Mouse (Mus musculus): ENCODE data around the gene Rcor2. TPM values are rescaled to one million over a fixed set of nuclear protein-coding genes. Genes with fewer than 3 reads are reported as not detected.

The Rcor2 gene
- 10 to 100 TPM; 12.9 to 26.0 TPM for total RNA-seq (2021)

DNA sequence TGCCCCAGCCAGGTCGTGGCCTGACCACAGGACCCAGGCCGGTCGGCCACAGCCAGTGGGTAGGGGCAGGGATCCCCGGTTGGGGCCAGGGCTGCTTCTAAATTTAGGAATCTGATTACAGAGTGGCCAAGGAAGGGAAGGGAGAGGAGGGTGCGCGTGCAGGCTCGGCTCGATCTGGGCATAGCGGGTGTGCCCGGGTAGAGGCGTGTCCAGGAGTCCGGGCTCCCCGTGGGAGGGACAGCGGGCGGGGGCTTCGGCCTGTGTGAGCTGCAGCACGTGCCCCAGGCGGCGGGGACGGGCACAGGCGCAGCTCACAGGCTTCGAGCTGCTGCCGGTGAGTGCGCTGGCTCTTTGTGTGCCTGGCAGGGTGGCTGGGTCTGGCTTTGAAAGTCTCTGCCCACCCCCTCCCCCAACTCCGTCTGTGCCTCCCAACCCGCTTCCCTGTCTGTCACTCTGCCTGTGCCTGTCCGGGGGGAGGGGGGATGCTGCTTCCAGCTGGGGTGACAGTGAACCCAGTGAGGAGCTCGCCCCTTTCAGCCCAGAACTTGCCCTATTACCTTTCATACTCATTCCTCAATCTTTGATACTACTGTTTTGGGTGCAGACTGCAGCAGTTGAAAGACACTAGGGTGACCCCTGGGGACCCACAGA lies at the start of gene Rcor2:
TSS of gene Rcor2 (plus strand) at position 235 of the 651 bp plus-strand sequence.
- intact Hi-C loops (cut with DNase I), result loop anchor here (2.0 kb wide), 1 partner anchor 152 kb away; no protein-coding TSS in a partner anchor
- peak; percentile 88 to 93 for DNase-seq

GRCm38 (mm10) chr19:7217926-7218267 lies 49.2 kb upstream of the Rcor2 start:
- intact Hi-C loops (cut with DNase I), result no loop called here
- no peak for DNase-seq

DNA sequence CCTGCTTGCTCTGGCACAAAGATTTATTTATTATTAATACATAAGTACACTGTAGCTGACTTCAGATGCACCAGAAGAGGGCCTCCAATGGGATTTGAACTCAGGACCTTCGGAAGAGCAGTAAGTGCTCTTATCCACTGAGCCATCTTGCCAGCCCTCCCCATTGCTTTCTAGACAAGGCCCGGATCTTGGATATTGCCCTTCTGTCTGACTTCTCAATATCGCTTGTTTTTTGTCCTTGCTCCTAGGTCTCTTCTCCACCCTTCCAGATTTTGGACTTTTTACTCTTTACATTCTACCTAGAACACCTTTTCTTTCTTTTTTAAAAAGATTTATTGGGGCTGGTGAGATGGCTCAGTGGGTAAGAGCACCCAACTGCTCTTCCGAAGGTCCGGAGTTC lies 48.4 kb upstream of the Rcor2 start:
- intact Hi-C loops (cut with DNase I), result no loop called here
- DNase-seq, result no peak

GRCm38 (mm10) chr19:7222196-7222595 lies 44.9 kb upstream of the Rcor2 start:
- no peak for DNase-seq
- intact Hi-C loops (cut with DNase I), result no loop called here

- intact Hi-C loops (cut with DNase I), result no loop called here
- peak; percentile 29 to 36 for DNase-seq
These were observed 43.6 kb upstream of the Rcor2 start for GRCm38 (mm10) chr19:7223488-7223887.

DNA sequence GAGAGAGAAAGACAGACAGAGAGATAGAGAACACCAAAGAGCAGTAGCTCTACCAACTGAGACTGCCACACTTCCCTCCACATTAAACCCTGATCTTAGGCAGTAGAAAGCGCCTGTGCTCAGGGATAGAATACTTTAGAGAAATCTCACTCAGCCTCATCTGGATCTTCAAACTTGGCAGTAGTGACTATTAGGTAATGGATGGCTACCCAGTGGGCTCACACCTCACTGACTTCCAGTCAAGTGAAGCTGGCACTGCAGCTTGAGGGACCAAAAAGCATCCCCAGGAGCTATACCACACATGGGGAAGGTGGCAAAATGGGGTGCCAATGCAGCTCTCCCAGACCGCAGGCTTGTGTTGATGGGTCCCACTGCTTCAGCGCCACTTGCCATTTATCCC lies 42.9 kb upstream of the Rcor2 start:
- intact Hi-C loops (cut with DNase I), result no loop called here
- no peak for DNase-seq

GRCm38 (mm10) chr19:7225096-7225690 lies 41.9 kb upstream of the Rcor2 start:
- intact Hi-C loops (cut with DNase I), result no loop called here
- no peak for DNase-seq

DNA sequence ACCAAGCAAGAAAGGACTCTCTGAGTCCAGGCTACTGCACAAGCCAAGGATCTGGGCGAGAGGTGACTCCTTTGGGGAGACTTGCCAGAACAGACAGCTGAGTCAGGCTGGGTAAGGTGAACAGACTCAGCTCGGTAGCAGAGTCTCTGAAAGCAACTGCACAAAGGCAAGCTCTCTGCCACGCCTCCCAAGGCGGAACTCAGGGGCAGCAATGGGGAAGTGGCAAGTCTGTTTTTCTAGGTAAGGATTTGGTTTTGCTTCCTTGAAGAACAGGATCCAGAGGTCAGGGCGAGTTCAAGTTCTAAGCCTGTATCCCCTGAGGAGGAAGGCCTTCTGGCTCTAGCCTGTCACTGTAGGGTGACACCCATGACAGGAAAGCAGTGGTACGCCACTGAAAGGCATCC lies 40.6 kb upstream of the Rcor2 start:
- DNase-seq, result no peak
- intact Hi-C loops (cut with DNase I), result no loop called here

DNA sequence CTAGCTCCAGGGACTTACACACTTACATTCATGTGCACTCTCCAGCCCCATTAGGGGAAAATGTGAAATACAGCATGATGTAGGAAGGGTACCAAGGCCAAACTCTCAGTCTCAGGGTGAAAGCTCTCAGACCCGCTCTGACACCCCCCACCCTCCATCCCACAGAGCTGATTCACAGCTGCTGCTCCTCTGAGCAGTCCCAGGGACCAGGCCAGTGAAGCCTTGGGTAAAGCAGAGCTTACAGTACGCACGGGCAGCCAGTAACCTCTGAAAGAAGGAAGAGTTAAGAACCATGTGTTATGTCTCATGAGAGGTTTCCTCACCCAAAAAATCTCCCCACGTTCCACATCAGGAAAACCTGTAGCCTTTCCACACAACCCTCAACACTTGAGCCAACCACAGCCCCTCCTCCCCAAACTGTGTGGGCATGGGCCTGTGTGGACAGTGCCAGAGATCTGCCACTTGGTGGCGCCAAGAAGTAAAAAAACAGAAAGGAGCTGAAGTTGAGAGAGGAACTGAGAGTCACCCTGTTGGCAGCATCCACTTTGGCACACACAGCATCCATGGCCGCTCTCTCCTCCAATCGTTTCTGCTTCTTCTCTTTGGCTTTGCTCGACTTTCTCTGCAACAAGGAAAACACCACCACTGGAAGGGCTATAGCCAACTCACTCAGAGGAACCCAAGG lies 32.4 kb upstream of the Rcor2 start:
- peak; percentile 87 to 91 for DNase-seq
- intact Hi-C loops (cut with DNase I), result loop anchor here (1.0 to 2.0 kb wide), 3 partner anchors 110 to 202 kb away; no protein-coding TSS in a partner anchor

DNA sequence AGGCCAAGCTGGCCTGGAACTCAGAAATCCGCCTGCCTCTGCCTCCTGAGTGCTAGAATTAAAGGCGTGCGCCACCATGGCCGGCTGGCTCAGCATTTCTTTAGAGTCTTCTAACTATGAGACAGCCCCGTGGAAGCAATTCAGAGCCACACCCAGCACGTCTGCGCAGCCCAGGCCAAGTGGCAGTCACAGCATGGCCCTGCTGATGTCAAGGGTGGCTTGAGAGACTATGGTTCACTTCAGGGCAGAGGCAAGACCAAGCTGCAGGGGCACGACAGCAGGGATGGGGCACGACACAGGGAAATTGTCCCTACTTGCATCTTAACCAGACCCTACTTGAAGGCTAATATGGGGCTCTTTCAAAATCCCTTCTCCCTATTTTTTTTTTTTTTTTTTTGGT lies 31.7 kb upstream of the Rcor2 start:
- DNase-seq, result no peak
- intact Hi-C loops (cut with DNase I), result loop anchor here (2.0 kb wide), 2 partner anchors 109 to 187 kb away; no protein-coding TSS in a partner anchor

GRCm38 (mm10) chr19:7236011-7236410 lies 31.1 kb upstream of the Rcor2 start:
- intact Hi-C loops (cut with DNase I), result no loop called here

GRCm38 (mm10) chr19:7236742-7237141 lies 30.4 kb upstream of the Rcor2 start:
- DNase-seq, result no peak

More at GRCm38 (mm10) chr19:7236011-7236410, 31.1 kb upstream of the Rcor2 start:
- no peak for DNase-seq

DNA sequence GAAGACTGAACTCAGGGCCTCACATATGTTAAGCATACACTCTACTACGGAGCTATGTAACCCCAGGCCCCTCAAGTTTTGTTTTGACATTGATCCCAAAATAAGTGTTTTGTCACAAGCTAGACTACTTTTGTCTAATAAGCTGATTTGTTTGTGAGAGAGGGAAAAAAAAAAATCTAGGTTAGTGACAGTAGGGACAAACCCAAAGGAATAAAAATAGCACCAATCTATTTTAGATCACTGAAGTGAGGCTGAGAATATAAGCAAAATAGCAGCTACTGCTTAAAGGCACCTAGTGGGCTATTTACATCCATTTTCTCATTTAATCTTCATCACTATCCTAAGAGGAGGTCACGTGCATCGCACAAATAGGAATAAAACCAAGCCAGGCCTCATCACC lies 27.6 kb upstream of the Rcor2 start:
- DNase-seq, result no peak
- intact Hi-C loops (cut with DNase I), result no loop called here

More at GRCm38 (mm10) chr19:7236742-7237141, 30.4 kb upstream of the Rcor2 start:
- intact Hi-C loops (cut with DNase I), result no loop called here

DNA sequence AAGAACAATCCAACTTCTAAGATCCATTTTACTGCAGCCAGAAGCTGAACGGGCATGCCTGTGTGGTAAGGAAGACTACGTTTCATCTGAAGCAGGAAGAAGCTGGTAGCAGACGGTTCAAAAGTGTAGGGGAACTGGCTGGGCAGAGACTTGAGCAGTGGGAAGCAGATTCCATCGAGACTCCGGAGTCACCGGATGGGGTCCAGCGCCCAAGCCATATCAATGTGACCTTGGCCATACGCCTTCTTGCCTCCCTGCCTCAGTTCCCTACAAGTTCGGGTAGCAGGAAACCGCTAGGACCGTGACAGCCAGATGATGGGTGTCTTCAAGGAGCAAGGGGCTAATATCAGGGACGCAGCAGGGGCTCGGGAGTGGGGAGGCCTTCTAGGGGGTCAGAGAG lies 26.8 kb upstream of the Rcor2 start:
- DNase-seq, result peak in 1 of 2 experiments; percentile 37
- intact Hi-C loops (cut with DNase I), result no loop called here

DNA sequence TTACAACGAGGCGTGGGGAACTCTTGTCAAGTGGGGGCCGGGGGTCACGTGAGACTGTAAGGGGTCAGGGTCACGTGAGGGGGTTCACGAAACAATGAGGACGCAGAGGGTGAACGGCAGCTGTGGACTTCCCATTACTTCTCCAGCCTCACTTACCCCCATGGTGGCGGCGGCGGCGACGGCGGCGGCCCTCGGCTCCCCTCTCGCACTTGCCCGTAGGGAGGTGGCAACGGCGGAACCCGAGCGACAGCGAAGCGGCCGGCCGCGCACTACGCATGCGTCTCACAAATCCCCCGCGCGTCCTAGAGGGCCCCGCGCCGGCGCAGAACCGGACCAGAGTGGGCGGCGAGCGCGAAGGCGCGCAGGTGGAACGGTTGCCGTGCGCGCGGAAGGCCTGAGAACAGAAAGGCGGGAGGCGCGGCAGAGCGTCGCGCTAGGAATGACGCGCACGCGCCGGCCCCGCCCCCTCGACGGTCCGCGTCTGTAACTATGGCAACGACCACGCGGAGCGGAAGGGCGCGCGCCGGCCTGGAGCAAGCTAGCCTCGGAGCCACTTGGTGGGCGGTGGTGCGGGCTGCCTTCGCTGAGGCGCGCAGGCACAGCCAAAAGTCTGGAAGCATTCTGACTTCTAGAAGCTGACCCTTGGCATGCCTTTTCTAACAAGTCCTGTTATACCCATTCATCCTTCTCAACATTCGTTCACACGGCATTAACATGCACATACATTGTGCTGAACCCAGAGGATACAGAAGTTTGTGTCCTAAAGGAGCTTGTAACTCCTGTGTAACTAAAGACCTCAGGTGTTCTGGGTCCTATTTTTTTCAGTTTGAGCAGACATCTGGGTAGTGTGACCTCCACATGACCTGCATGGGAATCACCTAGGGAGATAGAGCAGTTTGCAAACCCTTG lies 26.1 kb upstream of the Rcor2 start, which contains the start of gene Naa40:
TSS of gene Naa40 (minus strand) at position 402 of the 909 bp plus-strand sequence.
- intact Hi-C loops (cut with DNase I), result no loop called here
- DNase-seq, result peak; percentile 94

- intact Hi-C loops (cut with DNase I), result no loop called here
- no peak for DNase-seq
These were observed 21.1 kb upstream of the Rcor2 start for GRCm38 (mm10) chr19:7246021-7246420.

- intact Hi-C loops (cut with DNase I), result no loop called here
- DNase-seq, result no peak
These were observed 9.2 kb upstream of the Rcor2 start for GRCm38 (mm10) chr19:7257881-7258280.

- intact Hi-C loops (cut with DNase I), result no loop called here
- no peak for DNase-seq
These were observed 5.6 kb upstream of the Rcor2 start for GRCm38 (mm10) chr19:7261476-7261875.

GRCm38 (mm10) chr19:7261964-7262363 lies 5.2 kb upstream of the Rcor2 start:
- intact Hi-C loops (cut with DNase I), result no loop called here
- no peak for DNase-seq

GRCm38 (mm10) chr19:7262592-7262991 lies 4.5 kb upstream of the Rcor2 start:
- DNase-seq, result no peak
- intact Hi-C loops (cut with DNase I), result no loop called here
